In genomic region chr6:6861798-6862428, GRCm38 (mm10) we compare ENCODE assay signal across 14 mouse cellular contexts. TPM values are rescaled to one million over a fixed set of nuclear protein-coding genes. Genes with fewer than 3 reads are reported as not detected.
DNase-seq lines count a peak whose midpoint lies in the region; ATAC-seq lines count a peak whose summit lies in the region.
"Had no signal": no experiment of that assay in that cellular context is flagged by ENCODE, and none has a peak within 500 bp of the region (broad histone marks: within the 10 kb centered on the region; RNA-seq: fewer than 3 reads in every experiment).

No protein-coding gene starts in this region.

- H3K27me3 ChIP-seq in heart, embryonic 13.5 days (replicated peaks) = peaks cover 95% of the 10 kb centered on the region
- H3K27me3 ChIP-seq in neural tube, embryonic 11.5 days (ENCODE audit: control insufficient read depth, insufficient read depth, low read length) = peaks cover 96% of the 10 kb centered on the region
- H3K27me3 ChIP-seq in forebrain, embryonic 16.5 days (replicated peaks; ENCODE audit: control insufficient read depth, insufficient read depth, low read length) = peaks cover 28% of the 10 kb centered on the region

- H3K9ac ChIP-seq in heart, embryonic 13.5 days = no peak overlapping the region
- H3K9ac ChIP-seq in neural tube, embryonic 11.5 days (ENCODE audit: low read length) = no peak overlapping the region
- peak overlapping the region; percentile 74 for H3K9ac ChIP-seq in forebrain, embryonic 16.5 days (replicated peaks; ENCODE audit: low read depth, low read length)
- H3K9ac ChIP-seq: liver, embryonic 13.5 days; neural tube, embryonic 13.5 days had no signal

- intact Hi-C loops in heart, postnatal 10 days (cut with DNase I) = loop anchor here (10.0 kb wide), 1 partner anchor 397 kb away; no protein-coding TSS in a partner anchor

- H3K4me3 ChIP-seq in heart, embryonic 13.5 days = peak overlapping the region; percentile 59
- no peak overlapping the region for H3K4me3 ChIP-seq in neural tube, embryonic 11.5 days (ENCODE audit: low read depth, low read length)
- H3K4me3 ChIP-seq in forebrain, embryonic 16.5 days (replicated peaks; ENCODE audit: low read length) = peak overlapping the region; percentile 52

- no peak for DNase-seq in heart, postnatal 10 days
- peak; percentile 10 for DNase-seq in neural tube, embryonic 11.5 days (ENCODE audit: low spot score)
- DNase-seq in neural tube, embryonic 10.5 days (ENCODE audit: extremely low spot score, low spot score) = no peak
- DNase-seq in adipocyte (ENCODE audit: low spot score) = no peak
- no peak for DNase-seq in spleen, postnatal 36 days (ENCODE audit: low spot score in 2 of 2)
- DNase-seq in kidney, adult 18-20 months = no peak
- DNase-seq: liver, embryonic 13.5 days had no signal

- H3K4me1 ChIP-seq in heart, embryonic 13.5 days = peaks cover 38% of the 10 kb centered on the region
- peaks cover 19% of the 10 kb centered on the region for H3K4me1 ChIP-seq in neural tube, embryonic 11.5 days (ENCODE audit: control insufficient read depth, insufficient read depth, low read length)
- peaks cover 24% of the 10 kb centered on the region for H3K4me1 ChIP-seq in forebrain, embryonic 16.5 days (replicated peaks; ENCODE audit: control insufficient read depth, insufficient read depth, low read length)

- no peaks in the 10 kb centered on the region for H3K36me3 ChIP-seq in heart, embryonic 13.5 days
- no peaks in the 10 kb centered on the region for H3K36me3 ChIP-seq in neural tube, embryonic 11.5 days (ENCODE audit: control insufficient read depth, insufficient read depth, low read length)
- no peaks in the 10 kb centered on the region for H3K36me3 ChIP-seq in forebrain, embryonic 16.5 days (ENCODE audit: control insufficient read depth, insufficient read depth)
- H3K36me3 ChIP-seq: liver, embryonic 13.5 days; neural tube, embryonic 13.5 days had no signal

- WGBS in heart, embryonic 13.5 days = 3% methylated on average over 11 of the region's 11 CpGs
- 2% methylated on average over 11 of the region's 11 CpGs for WGBS in neural tube, embryonic 11.5 days
- 1% methylated on average over 11 of the region's 11 CpGs for WGBS in forebrain, embryonic 16.5 days

- peak overlapping the region; percentile 88 for H3K4me2 ChIP-seq in heart, embryonic 13.5 days
- peak overlapping the region; percentile 70; the same call in 1 of the 2 replicates for H3K4me2 ChIP-seq in neural tube, embryonic 11.5 days (ENCODE audit: low read depth)
- H3K4me2 ChIP-seq in forebrain, embryonic 16.5 days (ENCODE audit: low read length) = peak overlapping the region; percentile 52

- no peak overlapping the region for H3K27ac ChIP-seq in heart, embryonic 13.5 days (replicated peaks)
- no peak overlapping the region for H3K27ac ChIP-seq in neural tube, embryonic 11.5 days (ENCODE audit: low read depth, low read length)
- H3K27ac ChIP-seq in forebrain, embryonic 16.5 days (ENCODE audit: low read length) = peak overlapping the region; percentile 94
- H3K27ac ChIP-seq: liver, embryonic 13.5 days; neural tube, embryonic 13.5 days had no signal

- H3K9me3 ChIP-seq in heart, embryonic 13.5 days = no peaks in the 10 kb centered on the region
- H3K9me3 ChIP-seq in neural tube, embryonic 11.5 days (ENCODE audit: control insufficient read depth, low read length) = no peaks in the 10 kb centered on the region
- H3K9me3 ChIP-seq in forebrain, embryonic 16.5 days (ENCODE audit: control insufficient read depth, low read length) = no peaks in the 10 kb centered on the region
- H3K9me3 ChIP-seq: liver, embryonic 13.5 days; neural tube, embryonic 13.5 days had no signal

- no peak for ATAC-seq in heart, embryonic 13.5 days (ENCODE audit: extremely low read depth, insufficient number of reproducible peaks, low FRiP score, low TSS enrichment)
- ATAC-seq in neural tube, embryonic 11.5 days (ENCODE audit: insufficient read depth, low FRiP score, low TSS enrichment) = no peak
- peak; percentile 37 for ATAC-seq in forebrain, embryonic 16.5 days

RNA-seq across cellular contexts. Expression of gene Dlx6, which starts 1.2 kb away (rescaled TPM):
- not detected in 2 replicates for polyA plus RNA-seq in heart, embryonic 13.5 days (2015; fragmentation: Nextera tagmentation; extraction: Ambion mirVana)
- total RNA-seq in heart, postnatal 10 days (2021) = under 1 TPM in 1 of 2 experiments, not detected in 1; 0.27 TPM
- polyA plus RNA-seq in neural tube, embryonic 11.5 days (2014; fragmentation: Nextera tagmentation; extraction: Ambion mirVana) = not detected in 2 replicates
- 7.2 and 12.6 TPM in 2 replicates for polyA plus RNA-seq in forebrain, embryonic 16.5 days (2015; fragmentation: Nextera tagmentation; extraction: Ambion mirVana)
- total RNA-seq: common myeloid progenitor, adult 5-6 weeks; megakaryocyte progenitor cell, adult 5-6 weeks had no signal
- polyA plus RNA-seq: C2C12; hindbrain, embryonic 16.5 days; liver, embryonic 13.5 days; neural tube, embryonic 13.5 days had no signal

RNA-seq across cellular contexts. Expression of gene Dlx5, which starts 20.0 kb away (rescaled TPM):
- 0.94 and 1.1 TPM in 2 replicates for polyA plus RNA-seq in heart, embryonic 13.5 days (2015; fragmentation: Nextera tagmentation; extraction: Ambion mirVana)
- total RNA-seq in heart, postnatal 10 days (2021) = under 1 TPM; 0.25 to 0.45 TPM
- polyA plus RNA-seq in neural tube, embryonic 11.5 days (2014; fragmentation: Nextera tagmentation; extraction: Ambion mirVana) = 0.74 and 0.97 TPM in 2 replicates
- 74.3 and 75.7 TPM in 2 replicates for polyA plus RNA-seq in forebrain, embryonic 16.5 days (2015; fragmentation: Nextera tagmentation; extraction: Ambion mirVana)
- total RNA-seq: common myeloid progenitor, adult 5-6 weeks; megakaryocyte progenitor cell, adult 5-6 weeks had no signal
- polyA plus RNA-seq: C2C12; hindbrain, embryonic 16.5 days; liver, embryonic 13.5 days had no signal

Comparison
In these comparisons a context has a peak if more than half of its experiments do, and no peak if none do; other contexts are left out.
1. RNA of gene Dlx5, which starts 20.0 kb away (polyA plus RNA-seq): 74.3 to 75.7 TPM in forebrain, embryonic 16.5 days; 0.94 to 1.1 TPM in heart, embryonic 13.5 days and 0.74 to 0.97 TPM in neural tube, embryonic 11.5 days; every median in the first group is over 10 times any median in the second.
2. Peak in every context shown above with its lines, with median percentiles within 50 percentile points of each other: H3K4me2 ChIP-seq.